Mouse (Mus musculus): ENCODE results near the gene Selenow. TPM values are rescaled to one million over a fixed set of nuclear protein-coding genes. Genes with fewer than 3 reads are reported as not detected.
A peak's percentile ranks its signal among the peaks of the same experiment; 100 is the strongest.

Selenow gene
- polyA plus RNA-seq, 1 experiment from 2014 or later = 1,086 TPM

DNA sequence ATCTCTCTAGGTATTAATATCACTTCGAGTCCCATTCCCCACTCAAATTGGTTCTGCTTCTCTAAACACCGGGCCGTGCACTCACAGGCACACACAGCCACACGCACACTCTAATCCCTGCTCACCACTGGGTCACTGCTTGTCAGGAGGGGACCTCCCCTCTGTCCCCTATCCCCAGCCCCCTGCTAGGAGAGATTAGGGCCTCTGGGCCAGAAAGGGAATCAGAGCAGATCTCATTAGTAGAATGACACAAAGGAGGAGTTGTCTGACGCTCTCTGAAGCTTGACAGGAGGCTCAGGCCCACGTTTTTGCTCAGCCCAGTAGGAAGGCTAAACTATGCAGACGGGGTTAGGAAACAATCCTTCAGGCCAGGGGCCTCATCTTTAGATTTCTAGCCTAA is 40.8 kb downstream of the Selenow start:
- Histone ChIP-seq H3K9me3 (no peaks in the 10 kb centered on the region), H3K27ac (no peak overlapping the region), H3K36me3 (no peaks in the 10 kb centered on the region), H3K4me3 (no peak overlapping the region), H3K27me3 (ENCODE audit: insufficient read depth, poor library complexity, severe bottlenecking) (no peaks in the 10 kb centered on the region), H3K4me1 (replicated peaks) (peaks cover 4% of the 10 kb centered on the region; the same call in 1 of the 2 replicates)
- peak; percentile 5 for DNase-seq (ENCODE audit: low spot score)
- 7% methylated on average over 7 of the region's 7 CpGs for WGBS

GRCm38 (mm10) chr7:15879756-15880155 is 42.4 kb downstream of the Selenow start, which contains the start of gene Crx:
Gene Crx (minus strand): TSS chr7:15879968.
- H3K4me1 ChIP-seq (replicated peaks) = peaks cover 4% of the 10 kb centered on the region; the same call in 1 of the 2 replicates
- peaks cover 5% of the 10 kb centered on the region; the same call in 1 of the 2 replicates for H3K9me3 ChIP-seq
- H3K4me3 ChIP-seq = no peak within 1 kb of the TSS
- no peak for DNase-seq (ENCODE audit: low spot score)
- H3K27me3 ChIP-seq (ENCODE audit: insufficient read depth, poor library complexity, severe bottlenecking) = no peaks in the 10 kb centered on the region
- 55% methylated on average over 4 of the region's 4 CpGs for WGBS
- no peak within 1 kb of the TSS for H3K27ac ChIP-seq
- H3K36me3 ChIP-seq = no peaks in the 10 kb centered on the region

Other genes starting within 250 kb of the Selenow start
- not detected in 2 replicates for gene Obox5, start 172.3 kb downstream of the Selenow start, polyA plus RNA-seq (2016; fragmentation: Nextera tagmentation; extraction: Ambion mirVana)
- gene Obox6, start 82.7 kb downstream of the Selenow start, polyA plus RNA-seq (2016; fragmentation: Nextera tagmentation; extraction: Ambion mirVana) = not detected in 2 replicates
- gene Crx, start 42.4 kb downstream of the Selenow start, polyA plus RNA-seq (2016; fragmentation: Nextera tagmentation; extraction: Ambion mirVana) = not detected in 2 replicates
- not detected in 2 replicates for gene Crxos, start 39.8 kb downstream of the Selenow start, polyA plus RNA-seq (2016; fragmentation: Nextera tagmentation; extraction: Ambion mirVana)
- 170 and 182 TPM in 2 replicates for gene Nop53, start 23.7 kb upstream of the Selenow start, polyA plus RNA-seq (2016; fragmentation: Nextera tagmentation; extraction: Ambion mirVana)
- 12.1 and 12.5 TPM in 2 replicates for gene Ehd2, start 45.2 kb upstream of the Selenow start, polyA plus RNA-seq (2016; fragmentation: Nextera tagmentation; extraction: Ambion mirVana)
- gene Bicra, start 125.5 kb upstream of the Selenow start, polyA plus RNA-seq (2016; fragmentation: Nextera tagmentation; extraction: Ambion mirVana) = 7.7 and 10.7 TPM in 2 replicates
- 0.04 TPM in 1 of 2 replicates, not detected in the other for gene Zfp541, start 139.4 kb upstream of the Selenow start, polyA plus RNA-seq (2016; fragmentation: Nextera tagmentation; extraction: Ambion mirVana)
- gene Napa, start 176.1 kb upstream of the Selenow start, polyA plus RNA-seq (2016; fragmentation: Nextera tagmentation; extraction: Ambion mirVana) = 193 and 221 TPM in 2 replicates
- 27.0 and 30.5 TPM in 2 replicates for gene Kptn, start 197.5 kb upstream of the Selenow start, polyA plus RNA-seq (2016; fragmentation: Nextera tagmentation; extraction: Ambion mirVana)
- gene Slc8a2, start 207.4 kb upstream of the Selenow start, polyA plus RNA-seq (2016; fragmentation: Nextera tagmentation; extraction: Ambion mirVana) = 0.26 and 0.42 TPM in 2 replicates

Data from hindbrain, embryonic 10.5 days (tissue).